ENCODE assay signal across 23 mouse cellular contexts in genomic region chr2:5645584-5645983, GRCm38 (mm10).
DNase-seq lines count a peak whose midpoint lies in the region; ATAC-seq and TF ChIP-seq lines count a peak whose summit lies in the region.
"Had no signal": no experiment of that assay in that cellular context is flagged by ENCODE, and none has a peak within 500 bp of the region (broad histone marks: within the 10 kb centered on the region; RNA-seq: fewer than 3 reads in every experiment).

No protein-coding gene starts in this region.

- no peaks in the 10 kb centered on the region for H3K36me3 ChIP-seq in midbrain, embryonic 11.5 days (ENCODE audit: control insufficient read depth, insufficient read depth, low read length)
- H3K36me3 ChIP-seq in midbrain, postnatal 0 days (ENCODE audit: insufficient read depth, low read length): no peaks in the 10 kb centered on the region
- H3K36me3 ChIP-seq: limb, embryonic 15.5 days; midbrain, embryonic 13.5 days; neural tube, embryonic 12.5 days had no signal

- no peak for TF ChIP-seq CTCF in midbrain, postnatal 0 days (IDR thresholded peaks at IDR 0.05)

- 85% methylated on average over 2 of the region's 2 CpGs for WGBS in midbrain, embryonic 11.5 days
- 79% methylated on average over 2 of the region's 2 CpGs for WGBS in midbrain, postnatal 0 days

- no peaks in the 10 kb centered on the region for H3K9me3 ChIP-seq in midbrain, embryonic 11.5 days (ENCODE audit: control insufficient read depth, low read length)
- no peaks in the 10 kb centered on the region for H3K9me3 ChIP-seq in midbrain, postnatal 0 days (ENCODE audit: low read length)
- H3K9me3 ChIP-seq: limb, embryonic 15.5 days; midbrain, embryonic 13.5 days; neural tube, embryonic 12.5 days had no signal

- no peaks in the 10 kb centered on the region for H3K27me3 ChIP-seq in midbrain, embryonic 11.5 days (ENCODE audit: control insufficient read depth, insufficient read depth, low read length)
- H3K27me3 ChIP-seq in midbrain, postnatal 0 days (ENCODE audit: insufficient read depth, low read length): no peaks in the 10 kb centered on the region
- H3K27me3 ChIP-seq: limb, embryonic 15.5 days; midbrain, embryonic 13.5 days; neural tube, embryonic 12.5 days; Patski had no signal

- H3K27ac ChIP-seq in midbrain, embryonic 11.5 days (ENCODE audit: low read depth, low read length): no peak overlapping the region
- no peak overlapping the region for H3K27ac ChIP-seq in midbrain, postnatal 0 days (ENCODE audit: low read depth, low read length)
- H3K27ac ChIP-seq: heart, adult 2 months; hindbrain, postnatal 0 days; limb, embryonic 15.5 days; liver, embryonic 14.5 days; midbrain, embryonic 13.5 days; neural tube, embryonic 12.5 days had no signal

- no peak overlapping the region for H3K4me2 ChIP-seq in midbrain, embryonic 11.5 days
- no peak overlapping the region for H3K4me2 ChIP-seq in midbrain, postnatal 0 days (ENCODE audit: low read depth, low read length, poor library complexity, severe bottlenecking)
- H3K4me2 ChIP-seq: limb, embryonic 15.5 days; lung, embryonic 14.5 days; midbrain, embryonic 13.5 days; neural tube, embryonic 12.5 days had no signal

- H3K9ac ChIP-seq in midbrain, embryonic 11.5 days (ENCODE audit: low read length): no peak overlapping the region
- H3K9ac ChIP-seq in midbrain, postnatal 0 days (replicated peaks; ENCODE audit: low read length, poor library complexity, severe bottlenecking): no peak overlapping the region
- H3K9ac ChIP-seq: forebrain, postnatal 0 days; limb, embryonic 15.5 days; liver, embryonic 14.5 days; lung, embryonic 14.5 days; midbrain, embryonic 13.5 days; neural tube, embryonic 12.5 days had no signal

- H3K4me3 ChIP-seq in midbrain, embryonic 11.5 days (ENCODE audit: low read depth, low read length): no peak overlapping the region
- no peak overlapping the region for H3K4me3 ChIP-seq in midbrain, postnatal 0 days (ENCODE audit: low read depth, low read length)
- H3K4me3 ChIP-seq: heart, adult 2 months; limb, embryonic 15.5 days; midbrain, embryonic 13.5 days; neural tube, embryonic 12.5 days had no signal

- no peak for ATAC-seq in midbrain, embryonic 11.5 days (ENCODE audit: low FRiP score)
- ATAC-seq in midbrain, postnatal 0 days (ENCODE audit: low FRiP score): no peak
- ATAC-seq in activated CD4-positive, CD25-positive, alpha-beta regulatory T cell, adult 4 months: no peak
- ATAC-seq: forebrain, postnatal 0 days; hindbrain, postnatal 0 days; midbrain, embryonic 13.5 days; Patski had no signal

- peak; percentile 15 for DNase-seq in gastrocnemius, postnatal 25 days
- DNase-seq in gastrocnemius, postnatal 14 days: no peak
- peak; percentile 23 for DNase-seq in midbrain, embryonic 11.5 days (ENCODE audit: low spot score, missing footprints)
- no peak for DNase-seq in midbrain, postnatal 0 days (ENCODE audit: low spot score)
- DNase-seq in fibroblast of lung, adult 2 months (ENCODE audit: low read depth): peak; percentile 74
- DNase-seq in layer of hippocampus, postnatal 14 days (ENCODE audit: low spot score in 2 of 2): no peak
- DNase-seq: adrenal gland, postnatal 25 days; cerebellum, adult 11 months; cerebellum, adult 9-11 months; forebrain, postnatal 0 days; kidney, postnatal 4 days; left cerebral cortex, postnatal 4 days; lung, embryonic 14.5 days; right cerebral cortex, postnatal 25 days; thymus, postnatal 14 days had no signal

- intact Hi-C loops in gastrocnemius, postnatal 14 days (cut with DNase I; ENCODE audit: low total_unique reads): no loop called here

- no peaks in the 10 kb centered on the region for H3K4me1 ChIP-seq in midbrain, embryonic 11.5 days (ENCODE audit: control insufficient read depth, insufficient read depth, low read length)
- H3K4me1 ChIP-seq in midbrain, postnatal 0 days (ENCODE audit: insufficient read depth, low read length): no peaks in the 10 kb centered on the region
- H3K4me1 ChIP-seq: midbrain, embryonic 13.5 days; neural tube, embryonic 12.5 days had no signal

Comparison
In these comparisons a context has a peak if more than half of its experiments do, and no peak if none do; other contexts are left out.
1. DNase-seq: peak in gastrocnemius, postnatal 25 days (single experiment), midbrain, embryonic 11.5 days (single experiment) and fibroblast of lung, adult 2 months (single experiment); none in gastrocnemius, postnatal 14 days (single experiment), midbrain, postnatal 0 days (single experiment) and layer of hippocampus, postnatal 14 days (0 of 2).